Mouse (Mus musculus): ENCODE data around the gene Vat1l. TPM values are rescaled to one million over a fixed set of nuclear protein-coding genes. Genes with fewer than 3 reads are reported as not detected.

Vat1l gene
- polyA plus RNA-seq, 1 experiment from 2014 or later = 0.62 TPM

- H3K36me3 ChIP-seq (ENCODE audit: control insufficient read depth, insufficient read depth, low read length) = no peaks in the 10 kb centered on the region
- no peak for ATAC-seq (replicated peaks; ENCODE audit: insufficient number of reproducible peaks, low FRiP score, low TSS enrichment)
- H3K27me3 ChIP-seq (ENCODE audit: control insufficient read depth, insufficient read depth, low read length) = no peaks in the 10 kb centered on the region
These were observed 112.7 kb downstream of the Vat1l start for GRCm38 (mm10) chr8:114318161-114318560.

GRCm38 (mm10) chr8:114322096-114322495 lies 116.7 kb downstream of the Vat1l start:
- no peak overlapping the region for H3K9ac ChIP-seq (ENCODE audit: low read depth, low read length)
- 74% methylated on average over 2 of the region's 2 CpGs for WGBS (ENCODE audit: insufficient replicate concordance)
- no peak overlapping the region for H3K4me2 ChIP-seq
- H3K36me3 ChIP-seq (ENCODE audit: control insufficient read depth, insufficient read depth, low read length) = no peaks in the 10 kb centered on the region
- no peaks in the 10 kb centered on the region for H3K27me3 ChIP-seq (ENCODE audit: control insufficient read depth, insufficient read depth, low read length)
- H3K9me3 ChIP-seq (replicated peaks; ENCODE audit: control insufficient read depth, low read length) = no peaks in the 10 kb centered on the region
- no peak overlapping the region for H3K27ac ChIP-seq (ENCODE audit: low read depth, low read length)
- ATAC-seq (replicated peaks; ENCODE audit: insufficient number of reproducible peaks, low FRiP score, low TSS enrichment) = no peak
- no peak overlapping the region for H3K4me3 ChIP-seq (ENCODE audit: low read depth, low read length)
- no peaks in the 10 kb centered on the region for H3K4me1 ChIP-seq (ENCODE audit: control insufficient read depth, insufficient read depth, low read length)

More at GRCm38 (mm10) chr8:114318161-114318560, 112.7 kb downstream of the Vat1l start:
- H3K4me1 ChIP-seq (ENCODE audit: control insufficient read depth, insufficient read depth, low read length) = no peaks in the 10 kb centered on the region
- 86% methylated on average over 4 of the region's 4 CpGs for WGBS (ENCODE audit: insufficient replicate concordance)
- H3K9ac ChIP-seq (ENCODE audit: low read depth, low read length) = no peak overlapping the region
- no peak overlapping the region for H3K4me3 ChIP-seq (ENCODE audit: low read depth, low read length)
- H3K9me3 ChIP-seq (replicated peaks; ENCODE audit: control insufficient read depth, low read length) = no peaks in the 10 kb centered on the region
- no peak overlapping the region for H3K4me2 ChIP-seq
- H3K27ac ChIP-seq (ENCODE audit: low read depth, low read length) = no peak overlapping the region

- no peaks in the 10 kb centered on the region for H3K9me3 ChIP-seq (replicated peaks; ENCODE audit: control insufficient read depth, low read length)
- H3K4me1 ChIP-seq (ENCODE audit: control insufficient read depth, insufficient read depth, low read length) = no peaks in the 10 kb centered on the region
- H3K4me2 ChIP-seq = no peak overlapping the region
- H3K27me3 ChIP-seq (ENCODE audit: control insufficient read depth, insufficient read depth, low read length) = no peaks in the 10 kb centered on the region
- no peak for ATAC-seq (replicated peaks; ENCODE audit: insufficient number of reproducible peaks, low FRiP score, low TSS enrichment)
- no peaks in the 10 kb centered on the region for H3K36me3 ChIP-seq (ENCODE audit: control insufficient read depth, insufficient read depth, low read length)
- H3K27ac ChIP-seq (ENCODE audit: low read depth, low read length) = no peak overlapping the region
- 59% methylated on average over 5 of the region's 5 CpGs for WGBS (ENCODE audit: insufficient replicate concordance)
- H3K4me3 ChIP-seq (ENCODE audit: low read depth, low read length) = no peak overlapping the region
- no peak overlapping the region for H3K9ac ChIP-seq (ENCODE audit: low read depth, low read length)
These were observed 126.5 kb downstream of the Vat1l start for GRCm38 (mm10) chr8:114331928-114332327.

GRCm38 (mm10) chr8:114332949-114333348 lies 127.5 kb downstream of the Vat1l start:
- Histone ChIP-seq H3K36me3 (ENCODE audit: control insufficient read depth, insufficient read depth, low read length) (no peaks in the 10 kb centered on the region), H3K4me1 (ENCODE audit: control insufficient read depth, insufficient read depth, low read length) (no peaks in the 10 kb centered on the region), H3K9me3 (replicated peaks; ENCODE audit: control insufficient read depth, low read length) (no peaks in the 10 kb centered on the region), H3K27me3 (ENCODE audit: control insufficient read depth, insufficient read depth, low read length) (no peaks in the 10 kb centered on the region), H3K27ac (ENCODE audit: low read depth, low read length) (no peak overlapping the region), H3K9ac (ENCODE audit: low read depth, low read length) (no peak overlapping the region), H3K4me2 (no peak overlapping the region), H3K4me3 (ENCODE audit: low read depth, low read length) (no peak overlapping the region)
- no peak for ATAC-seq (replicated peaks; ENCODE audit: insufficient number of reproducible peaks, low FRiP score, low TSS enrichment)
- whole genome bisulfite sequencing (ENCODE audit: insufficient replicate concordance) = 47% methylated on average over 4 of the region's 4 CpGs

- H3K4me1 ChIP-seq (ENCODE audit: control insufficient read depth, insufficient read depth, low read length) = no peaks in the 10 kb centered on the region
- 75% methylated on average over 8 of the region's 8 CpGs for WGBS (ENCODE audit: insufficient replicate concordance)
- H3K27me3 ChIP-seq (ENCODE audit: control insufficient read depth, insufficient read depth, low read length) = no peaks in the 10 kb centered on the region
- H3K36me3 ChIP-seq (ENCODE audit: control insufficient read depth, insufficient read depth, low read length) = no peaks in the 10 kb centered on the region
- H3K4me2 ChIP-seq = no peak overlapping the region
- no peak overlapping the region for H3K4me3 ChIP-seq (ENCODE audit: low read depth, low read length)
- no peak overlapping the region for H3K9ac ChIP-seq (ENCODE audit: low read depth, low read length)
- no peak for ATAC-seq (replicated peaks; ENCODE audit: insufficient number of reproducible peaks, low FRiP score, low TSS enrichment)
- no peak overlapping the region for H3K27ac ChIP-seq (ENCODE audit: low read depth, low read length)
- no peaks in the 10 kb centered on the region for H3K9me3 ChIP-seq (replicated peaks; ENCODE audit: control insufficient read depth, low read length)
These were observed 130.3 kb downstream of the Vat1l start for GRCm38 (mm10) chr8:114335721-114336120.

GRCm38 (mm10) chr8:114342276-114342675 lies 136.9 kb downstream of the Vat1l start:
- no peak overlapping the region for H3K27ac ChIP-seq (ENCODE audit: low read depth, low read length)
- WGBS (ENCODE audit: insufficient replicate concordance) = 59% methylated on average over 5 of the region's 5 CpGs
- no peaks in the 10 kb centered on the region for H3K27me3 ChIP-seq (ENCODE audit: control insufficient read depth, insufficient read depth, low read length)
- no peak overlapping the region for H3K4me2 ChIP-seq
- H3K9ac ChIP-seq (ENCODE audit: low read depth, low read length) = no peak overlapping the region
- no peaks in the 10 kb centered on the region for H3K9me3 ChIP-seq (replicated peaks; ENCODE audit: control insufficient read depth, low read length)
- no peak overlapping the region for H3K4me3 ChIP-seq (ENCODE audit: low read depth, low read length)
- no peaks in the 10 kb centered on the region for H3K36me3 ChIP-seq (ENCODE audit: control insufficient read depth, insufficient read depth, low read length)
- ATAC-seq (replicated peaks; ENCODE audit: insufficient number of reproducible peaks, low FRiP score, low TSS enrichment) = no peak
- no peaks in the 10 kb centered on the region for H3K4me1 ChIP-seq (ENCODE audit: control insufficient read depth, insufficient read depth, low read length)

- Histone ChIP-seq H3K4me3 (ENCODE audit: low read depth, low read length) (no peak overlapping the region), H3K9ac (ENCODE audit: low read depth, low read length) (no peak overlapping the region), H3K36me3 (ENCODE audit: control insufficient read depth, insufficient read depth, low read length) (no peaks in the 10 kb centered on the region), H3K27ac (ENCODE audit: low read depth, low read length) (no peak overlapping the region), H3K27me3 (ENCODE audit: control insufficient read depth, insufficient read depth, low read length) (no peaks in the 10 kb centered on the region), H3K9me3 (replicated peaks; ENCODE audit: control insufficient read depth, low read length) (no peaks in the 10 kb centered on the region), H3K4me2 (no peak overlapping the region), H3K4me1 (ENCODE audit: control insufficient read depth, insufficient read depth, low read length) (no peaks in the 10 kb centered on the region)
- 65% methylated on average over 5 of the region's 5 CpGs for WGBS (ENCODE audit: insufficient replicate concordance)
- no peak for ATAC-seq (replicated peaks; ENCODE audit: insufficient number of reproducible peaks, low FRiP score, low TSS enrichment)
These were observed 139.4 kb downstream of the Vat1l start for GRCm38 (mm10) chr8:114344789-114345188.

GRCm38 (mm10) chr8:114346045-114346444 lies 140.6 kb downstream of the Vat1l start:
- ATAC-seq (replicated peaks; ENCODE audit: insufficient number of reproducible peaks, low FRiP score, low TSS enrichment) = no peak
- Histone ChIP-seq H3K27ac (ENCODE audit: low read depth, low read length) (no peak overlapping the region), H3K27me3 (ENCODE audit: control insufficient read depth, insufficient read depth, low read length) (no peaks in the 10 kb centered on the region), H3K4me1 (ENCODE audit: control insufficient read depth, insufficient read depth, low read length) (no peaks in the 10 kb centered on the region), H3K4me3 (ENCODE audit: low read depth, low read length) (no peak overlapping the region), H3K4me2 (no peak overlapping the region), H3K9ac (ENCODE audit: low read depth, low read length) (no peak overlapping the region), H3K9me3 (replicated peaks; ENCODE audit: control insufficient read depth, low read length) (no peaks in the 10 kb centered on the region), H3K36me3 (ENCODE audit: control insufficient read depth, insufficient read depth, low read length) (no peaks in the 10 kb centered on the region)
- WGBS (ENCODE audit: insufficient replicate concordance) = 63% methylated on average over 2 of the region's 2 CpGs

GRCm38 (mm10) chr8:114351643-114352427 lies 146.4 kb downstream of the Vat1l start:
- Histone ChIP-seq H3K4me3 (ENCODE audit: low read depth, low read length) (no peak overlapping the region), H3K9me3 (replicated peaks; ENCODE audit: control insufficient read depth, low read length) (no peaks in the 10 kb centered on the region), H3K27me3 (ENCODE audit: control insufficient read depth, insufficient read depth, low read length) (no peaks in the 10 kb centered on the region), H3K27ac (ENCODE audit: low read depth, low read length) (no peak overlapping the region), H3K9ac (ENCODE audit: low read depth, low read length) (no peak overlapping the region), H3K4me1 (ENCODE audit: control insufficient read depth, insufficient read depth, low read length) (no peaks in the 10 kb centered on the region), H3K4me2 (peak overlapping the region; percentile 35), H3K36me3 (ENCODE audit: control insufficient read depth, insufficient read depth, low read length) (no peaks in the 10 kb centered on the region)
- 41% methylated on average over 14 of the region's 14 CpGs for WGBS (ENCODE audit: insufficient replicate concordance)
- ATAC-seq (replicated peaks; ENCODE audit: insufficient number of reproducible peaks, low FRiP score, low TSS enrichment) = no peak
